Mouse (Mus musculus) heart, adult 9 months (tissue): ENCODE results near the gene Cxcr5.

Source experiments
- DNase-seq, 2 experiments: peaks; one replicate each; pipeline ENCODE4 v3.0.0; 2022; ENCODE audit warnings: low spot score in 2 of 2

Gene Cxcr5

DNA sequence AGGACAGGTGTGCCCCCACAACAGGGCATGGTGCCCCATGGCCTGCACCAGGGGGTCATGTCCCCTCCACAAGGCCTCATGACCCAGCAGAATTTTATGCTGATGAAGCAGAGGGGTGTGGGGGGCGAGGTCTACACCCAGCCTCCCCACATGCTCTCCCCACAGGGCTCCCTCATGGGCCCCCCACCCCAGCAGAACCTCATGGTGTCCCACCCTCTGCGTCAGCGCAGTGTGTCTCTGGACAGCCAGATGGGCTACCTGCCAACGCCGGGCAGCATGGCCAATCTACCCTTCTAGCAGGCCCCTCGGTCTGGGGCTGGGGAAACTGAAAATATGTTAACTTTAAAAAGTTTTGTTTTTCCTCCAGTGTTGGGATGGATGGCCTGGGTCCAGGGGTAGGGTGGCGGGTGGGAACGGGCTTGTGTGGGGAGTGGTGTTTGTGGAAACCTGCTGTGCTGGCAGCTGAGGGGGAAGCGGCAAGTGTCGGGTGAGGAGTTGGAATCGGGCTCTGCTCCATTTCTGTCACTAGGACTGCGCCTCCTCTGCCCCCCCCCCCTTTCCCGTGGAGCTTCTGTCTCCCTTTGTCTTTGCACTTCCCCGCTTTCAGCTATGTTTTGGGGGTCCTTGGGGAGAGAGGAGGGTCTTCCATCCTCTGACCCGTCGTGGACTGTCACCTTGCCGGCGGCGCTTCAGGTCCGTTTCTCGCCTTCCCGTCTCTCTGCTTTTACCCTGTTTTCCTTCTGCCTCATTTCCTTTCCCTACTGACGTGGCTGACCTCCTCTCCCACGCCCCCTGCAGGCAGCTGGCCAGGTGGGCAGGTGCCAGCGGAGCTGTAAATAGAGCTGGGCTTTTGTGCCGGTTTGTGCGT is 52.0 kb downstream of the Cxcr5 start:
- DNase-seq = peak; percentile 86 to 93

- peak in 1 of 2 experiments; percentile 19 for DNase-seq
Observed at GRCm38 (mm10) chr9:44508721-44509486, 52.8 kb downstream of the Cxcr5 start.

GRCm38 (mm10) chr9:44508124-44508619 is 53.5 kb downstream of the Cxcr5 start:
- DNase-seq = peak in 1 of 2 experiments; percentile 16

DNA sequence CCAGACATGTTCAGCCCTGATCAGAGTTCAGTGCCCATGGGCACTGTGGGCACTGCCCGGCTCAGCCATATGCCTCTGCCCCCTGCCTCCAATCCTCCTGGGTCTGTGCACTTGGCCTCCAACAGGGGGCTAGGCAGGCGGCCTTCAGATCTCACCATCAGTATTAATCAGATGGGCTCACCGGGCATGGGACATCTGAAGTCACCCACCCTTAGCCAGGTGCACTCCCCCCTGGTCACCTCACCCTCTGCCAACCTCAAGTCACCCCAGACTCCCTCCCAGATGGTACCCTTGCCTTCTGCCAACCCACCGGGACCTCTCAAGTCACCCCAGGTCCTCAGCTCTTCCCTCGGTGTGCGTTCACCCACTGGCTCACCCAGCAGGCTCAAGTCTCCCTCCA is 54.3 kb downstream of the Cxcr5 start:
- peak in 1 of 2 experiments; percentile 6 for DNase-seq

DNA sequence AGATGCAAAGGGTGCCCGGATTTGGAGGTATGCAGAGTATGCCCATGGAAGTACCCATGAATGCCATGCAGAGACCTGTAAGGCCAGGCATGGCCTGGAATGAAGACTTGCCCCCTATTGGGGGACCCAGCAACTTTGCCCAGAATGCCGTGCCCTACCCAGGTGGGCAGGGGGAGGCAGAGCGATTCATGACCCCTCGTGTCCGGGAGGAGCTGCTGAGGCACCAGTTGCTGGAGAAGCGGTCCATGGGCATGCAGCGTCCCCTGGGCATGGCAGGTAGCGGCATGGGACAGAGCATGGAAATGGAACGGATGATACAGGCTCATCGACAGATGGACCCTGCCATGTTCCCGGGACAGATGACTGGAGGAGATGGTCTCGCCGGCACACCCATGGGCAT is 55.1 kb downstream of the Cxcr5 start:
- peak in 1 of 2 experiments; percentile 6 for DNase-seq

GRCm38 (mm10) chr9:44505824-44506467 is 55.7 kb downstream of the Cxcr5 start:
- no peak for DNase-seq

DNA sequence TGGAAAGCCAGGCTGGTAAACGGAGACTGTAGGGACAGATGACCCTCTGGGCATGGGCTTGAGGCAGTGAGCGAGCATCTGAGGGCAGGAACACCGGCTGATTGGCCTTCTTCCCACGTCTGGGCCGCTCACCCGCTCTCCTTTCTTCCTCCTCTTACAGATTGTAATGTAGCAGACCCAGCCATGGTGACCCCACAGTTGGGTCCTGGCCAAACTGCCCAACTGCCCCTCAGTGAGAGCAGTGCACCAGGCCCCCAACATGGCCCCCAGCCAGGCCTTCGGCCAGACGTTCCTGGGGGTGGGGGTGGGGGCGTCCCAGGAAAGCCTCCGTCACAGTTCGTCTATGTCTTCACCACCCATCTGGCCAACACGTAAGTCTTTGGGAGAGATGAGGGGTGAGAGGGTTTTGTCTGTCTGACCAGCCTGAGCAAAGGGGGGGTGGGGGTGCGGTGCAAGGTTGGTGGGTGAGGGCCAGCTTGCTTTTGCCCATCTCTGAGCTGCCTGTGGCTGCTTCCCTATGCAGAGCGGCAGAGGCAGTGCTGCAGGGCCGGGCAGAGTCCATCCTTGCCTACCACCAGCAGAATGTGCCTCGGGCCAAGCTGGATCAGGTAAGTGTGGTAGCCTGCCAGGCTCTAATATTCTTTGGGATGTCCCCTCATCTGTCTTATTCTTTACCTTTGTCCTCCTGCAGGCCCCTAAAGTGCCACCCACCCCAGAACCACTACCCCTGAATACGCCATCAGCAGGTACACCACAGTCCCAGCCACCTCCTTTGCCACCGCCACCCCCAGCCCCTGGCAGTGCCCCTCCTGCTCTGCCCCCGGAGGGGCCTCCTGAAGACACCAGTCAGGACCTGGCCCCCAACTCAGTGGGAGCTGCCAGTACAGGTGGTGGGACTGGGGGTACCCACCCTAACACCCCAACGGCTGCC is 56.5 kb downstream of the Cxcr5 start:
- DNase-seq = no peak

GRCm38 (mm10) chr9:44502006-44502405 is 59.7 kb downstream of the Cxcr5 start:
- peak; percentile 41 to 79 for DNase-seq

DNA sequence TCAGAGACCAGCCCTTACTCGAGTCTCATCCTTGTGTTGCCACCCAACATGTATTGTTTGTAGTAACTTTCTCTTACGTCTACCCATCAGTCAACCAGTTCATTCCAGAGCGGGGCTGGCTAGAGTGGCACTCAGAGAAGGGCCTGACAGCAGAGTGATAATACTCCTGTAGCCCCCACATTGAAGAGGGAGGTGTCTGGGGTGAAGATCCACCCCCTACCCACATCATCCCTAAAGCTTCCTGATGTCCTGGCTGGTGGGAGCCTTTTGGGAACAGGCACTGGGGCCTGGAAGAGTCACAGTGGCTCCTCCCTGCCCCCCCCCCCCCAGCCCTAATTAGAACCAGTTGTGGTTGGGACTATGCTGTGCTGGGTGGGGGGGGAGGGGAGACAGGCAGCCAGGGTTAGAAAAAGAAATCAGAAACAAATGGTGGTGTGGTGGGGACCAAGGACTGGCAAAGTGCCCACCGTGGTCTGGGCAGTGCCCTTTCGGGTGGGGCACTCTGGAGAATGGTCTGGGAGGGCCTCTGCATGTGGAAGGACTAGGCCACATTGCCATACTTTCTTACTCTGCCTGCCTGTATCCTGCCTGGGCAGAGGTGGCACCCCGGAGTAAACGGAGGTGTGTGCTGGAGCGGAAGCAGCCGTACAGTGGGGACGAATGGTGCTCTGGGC is 60.3 kb downstream of the Cxcr5 start:
- DNase-seq = no peak

GRCm38 (mm10) chr9:44500638-44501175 is 61.0 kb downstream of the Cxcr5 start:
- no peak for DNase-seq

GRCm38 (mm10) chr9:44500163-44500533 is 61.5 kb downstream of the Cxcr5 start:
- no peak for DNase-seq

DNA sequence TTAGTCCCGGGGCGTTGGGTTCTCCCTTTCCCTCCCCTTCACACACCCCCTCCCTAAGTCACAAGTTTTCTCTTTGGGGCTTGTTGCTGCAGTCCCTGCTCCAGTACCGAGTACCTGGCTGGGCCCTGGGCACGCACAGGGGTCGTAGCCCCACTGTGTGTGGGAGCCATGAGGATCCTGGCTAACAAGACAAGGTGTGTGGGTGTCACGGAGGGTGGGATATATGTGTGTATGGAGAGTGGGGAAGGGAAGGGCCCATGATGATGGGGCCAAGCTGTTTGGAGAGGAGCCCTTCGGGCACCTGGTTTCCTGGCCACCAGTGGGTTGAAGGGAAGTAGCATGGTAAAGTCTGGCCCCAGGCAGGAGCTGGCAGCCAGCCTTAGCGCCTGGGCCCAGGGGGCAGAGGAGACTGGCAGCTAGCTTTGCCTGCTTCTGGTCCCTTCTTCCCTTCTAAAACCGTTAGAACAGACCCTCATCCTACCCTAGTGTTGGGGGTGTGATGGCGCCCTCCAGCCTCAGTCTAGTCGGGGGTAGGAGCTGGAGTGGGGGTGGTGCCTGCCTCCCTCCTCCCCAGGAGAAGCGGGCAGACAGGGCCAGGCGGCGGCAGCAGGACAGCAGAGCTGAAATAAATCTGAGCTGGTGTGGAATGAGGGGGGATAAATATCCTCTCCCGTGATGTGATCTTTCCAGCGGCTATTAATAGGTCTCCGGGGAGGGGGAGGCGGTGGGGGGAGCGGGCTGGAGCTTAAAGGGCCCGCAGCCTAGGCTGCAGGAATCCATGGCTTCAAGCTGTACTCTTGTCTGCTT is 62.1 kb downstream of the Cxcr5 start:
- peak; percentile 72 to 79 for DNase-seq

GRCm38 (mm10) chr9:44498421-44499355 is 63.0 kb downstream of the Cxcr5 start:
- DNase-seq = peak; percentile 78

GRCm38 (mm10) chr9:44497624-44498377 is 63.9 kb downstream of the Cxcr5 start:
- DNase-seq = no peak

GRCm38 (mm10) chr9:44496803-44497461 is 64.7 kb downstream of the Cxcr5 start:
- no peak for DNase-seq

DNA sequence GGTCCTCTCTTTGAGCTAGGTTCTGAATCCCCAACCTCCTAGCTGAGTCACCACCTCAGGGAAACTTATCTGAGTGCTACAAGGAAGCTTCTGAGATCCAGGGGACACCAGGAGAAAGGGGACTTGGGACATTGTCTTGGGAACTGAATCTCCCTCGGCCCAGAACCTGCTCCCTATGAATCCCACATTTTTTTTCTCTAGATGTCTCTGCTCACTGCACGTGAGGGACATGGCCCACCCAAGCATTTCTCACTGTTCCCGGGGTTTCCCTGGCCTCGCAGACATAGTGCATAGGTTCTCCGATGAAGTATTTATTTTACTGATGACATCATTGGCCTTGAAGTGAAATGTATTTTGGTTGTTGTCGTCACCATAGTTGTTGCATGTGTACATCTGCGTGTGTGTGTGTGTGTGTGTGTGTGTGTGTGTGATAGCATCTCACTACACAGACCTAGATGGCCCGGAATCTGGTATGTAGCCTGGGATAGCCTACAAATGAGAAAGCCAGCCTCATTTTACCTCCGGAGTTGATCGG is 65.8 kb downstream of the Cxcr5 start:
- DNase-seq = no peak
